Mouse (Mus musculus) heart, embryonic 11.5 days (tissue): Measurements from ENCODE around the gene Fbxo27. TPM values are rescaled to one million over a fixed set of nuclear protein-coding genes. Genes with fewer than 3 reads are reported as not detected.
A peak's percentile ranks its signal among the peaks of the same experiment; 100 is the strongest.

ENCODE experiments used
- ATAC-seq: fragments of 200-750 bp; cut with Nextera tagmentation; replicated peaks from 2 replicates; pipeline ENCODE4 v1.8.0; 2017; ENCODE audit warnings: moderate library complexity; ENCODE audit not compliant: insufficient number of reproducible peaks, low FRiP score, low TSS enrichment
- H3K27ac ChIP-seq: fragments of 300-500 bp; sonication (generic); 2 replicates; pipeline ENCODE4 v1.5.1; 2014; ENCODE audit warnings: mild to moderate bottlenecking, low read depth, low read length
- H3K27me3 ChIP-seq: fragments of 300-500 bp; sonication (generic); 2 replicates; pipeline ENCODE4 v1.6.1; 2014; ENCODE audit warnings: mild to moderate bottlenecking, low read length, mixed read lengths; ENCODE audit not compliant: control insufficient read depth, insufficient read depth
- H3K36me3 ChIP-seq: fragments of 300-500 bp; sonication (generic); 2 replicates; pipeline ENCODE4 v1.6.1; 2014; ENCODE audit warnings: mild to moderate bottlenecking, low read length, moderate library complexity, mixed read lengths; ENCODE audit not compliant: control insufficient read depth, insufficient read depth
- H3K4me1 ChIP-seq: fragments of 300-500 bp; sonication (generic); 2 replicates; pipeline ENCODE4 v1.6.1; 2014; ENCODE audit warnings: low read length; ENCODE audit not compliant: control insufficient read depth, insufficient read depth
- H3K4me2 ChIP-seq: fragments of 300-500 bp; sonication (generic); 2 replicates; pipeline ENCODE4 v1.6.1; 2014; ENCODE audit warnings: mild to moderate bottlenecking, moderate library complexity
- H3K4me3 ChIP-seq: fragments of 300-500 bp; sonication (generic); 2 replicates; pipeline ENCODE4 v1.5.1; 2014; ENCODE audit warnings: low read depth, low read length
- H3K9ac ChIP-seq: fragments of 300-500 bp; sonication (generic); 2 replicates; pipeline ENCODE4 v1.6.1; 2014; ENCODE audit warnings: mild to moderate bottlenecking, low read depth, low read length, moderate library complexity
- H3K9me3 ChIP-seq: fragments of 300-500 bp; sonication (generic); replicated peaks from 2 replicates; pipeline ENCODE4 v1.6.1; 2016; ENCODE audit warnings: low read length; ENCODE audit not compliant: control insufficient read depth
- WGBS: fragments of 180-500 bp; shearing (Covaris S2); extraction: QIAGEN DNeasy Blood & Tissue Kit; methylation state at CpG from one replicate; pipeline ENCODE4 v1.1.7; 2014; ENCODE audit not compliant: insufficient replicate concordance; 5-methylcytosine and 5-hydroxymethylcytosine counted together
- polyA plus RNA-seq: library from polyadenylated mRNA; unstranded; fragments of >200 nt; fragmentation: Nextera tagmentation; extraction: Ambion mirVana; gene quantifications from 2 replicates; pipeline ENCODE4 v1.2.1, GENCODE M21; 2014

Fbxo27 gene
- polyA plus RNA-seq, 1 experiment from 2014 or later: 3.3 TPM

DNA sequence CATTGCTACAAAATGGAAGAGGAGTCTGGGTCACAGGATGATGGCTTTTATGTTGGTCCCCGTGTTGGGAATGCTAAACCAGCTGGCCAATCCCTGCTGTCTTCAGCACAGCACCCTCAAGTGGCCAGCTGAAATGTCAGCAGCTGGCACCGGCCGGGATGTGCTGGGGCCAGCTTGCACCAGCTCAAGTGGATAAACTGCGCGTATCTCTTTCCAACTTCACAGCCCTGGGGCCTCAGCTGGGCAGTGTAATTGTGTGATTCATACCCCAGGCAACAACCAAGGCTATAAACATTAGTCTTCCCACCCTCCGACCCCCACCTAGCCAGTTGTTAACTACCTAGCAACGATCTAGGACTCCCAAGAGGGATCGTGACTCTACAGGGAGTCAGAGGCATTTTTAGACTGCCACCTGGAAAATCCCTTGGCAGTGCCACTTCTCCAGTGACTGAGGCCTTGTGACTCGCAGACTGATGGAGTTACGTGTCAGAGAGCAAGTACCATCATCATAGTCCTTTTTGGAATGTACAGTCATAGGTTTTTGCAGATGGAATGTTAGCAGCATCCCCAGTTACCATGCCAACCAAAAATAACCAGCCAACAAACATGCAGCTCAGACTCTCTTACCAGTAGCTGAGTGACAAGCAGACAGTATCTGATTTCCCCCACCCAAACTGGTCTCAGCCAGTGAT is 35.1 kb downstream of the Fbxo27 start:
- H3K4me3 ChIP-seq: no peak overlapping the region
- H3K9me3 ChIP-seq: peaks cover 8% of the 10 kb centered on the region
- ATAC-seq: no peak
- H3K4me1 ChIP-seq: peaks cover 5% of the 10 kb centered on the region
- H3K36me3 ChIP-seq: peaks cover 7% of the 10 kb centered on the region
- H3K27ac ChIP-seq: no peak overlapping the region
- H3K27me3 ChIP-seq: no peaks in the 10 kb centered on the region
- H3K4me2 ChIP-seq: no peak overlapping the region
- no peak overlapping the region for H3K9ac ChIP-seq
- WGBS: 57% methylated on average over 10 of the region's 10 CpGs

DNA sequence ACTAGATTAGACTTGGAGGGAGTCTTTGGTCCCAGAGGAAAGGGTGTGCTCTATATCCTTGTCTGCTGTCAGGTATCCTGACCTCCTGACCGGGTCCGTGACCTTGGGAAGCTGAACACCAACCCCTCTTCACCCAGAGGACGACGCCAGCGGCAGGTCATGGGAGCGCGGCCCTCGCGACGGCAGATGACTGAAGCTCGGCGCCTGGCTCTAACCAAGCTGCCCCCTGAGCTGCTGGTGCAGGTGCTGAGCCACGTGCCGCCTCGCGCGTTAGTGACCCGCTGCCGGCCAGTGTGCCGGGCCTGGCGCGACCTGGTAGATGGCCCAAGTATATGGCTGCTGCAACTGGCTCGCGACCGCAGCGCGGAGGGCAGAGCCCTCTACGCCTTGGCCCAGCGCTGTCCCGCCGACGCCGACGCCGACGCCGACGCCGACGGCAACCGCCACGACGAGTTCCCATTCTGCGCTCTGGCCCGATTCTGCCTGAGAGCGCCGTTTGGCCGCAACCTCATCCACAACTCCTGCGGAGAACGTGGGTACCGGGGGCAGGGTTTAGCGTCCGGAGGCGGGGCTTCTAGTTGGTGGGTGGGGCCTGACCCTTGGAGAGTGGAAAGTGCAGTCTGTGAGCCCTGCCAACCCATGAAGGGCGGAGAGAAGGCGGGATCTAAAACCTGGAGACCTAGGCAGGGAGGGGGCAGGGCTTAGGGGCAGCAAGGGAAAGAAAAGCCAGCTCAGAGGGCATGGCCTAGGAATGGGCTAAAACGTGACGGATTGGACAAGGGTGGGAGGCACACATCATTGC is 39.9 kb downstream of the Fbxo27 start:
- H3K4me2 ChIP-seq: peak overlapping the region; percentile 81
- 3% methylated on average over 58 of the region's 58 CpGs for WGBS
- H3K4me1 ChIP-seq: peaks cover 5% of the 10 kb centered on the region
- H3K27me3 ChIP-seq: no peaks in the 10 kb centered on the region
- H3K9me3 ChIP-seq: peaks cover 8% of the 10 kb centered on the region
- peaks cover 9% of the 10 kb centered on the region for H3K36me3 ChIP-seq
- peak; percentile 76 for ATAC-seq
- peak overlapping the region; percentile 47 for H3K4me3 ChIP-seq
- no peak overlapping the region for H3K27ac ChIP-seq
- H3K9ac ChIP-seq: peak overlapping the region; percentile 57

DNA sequence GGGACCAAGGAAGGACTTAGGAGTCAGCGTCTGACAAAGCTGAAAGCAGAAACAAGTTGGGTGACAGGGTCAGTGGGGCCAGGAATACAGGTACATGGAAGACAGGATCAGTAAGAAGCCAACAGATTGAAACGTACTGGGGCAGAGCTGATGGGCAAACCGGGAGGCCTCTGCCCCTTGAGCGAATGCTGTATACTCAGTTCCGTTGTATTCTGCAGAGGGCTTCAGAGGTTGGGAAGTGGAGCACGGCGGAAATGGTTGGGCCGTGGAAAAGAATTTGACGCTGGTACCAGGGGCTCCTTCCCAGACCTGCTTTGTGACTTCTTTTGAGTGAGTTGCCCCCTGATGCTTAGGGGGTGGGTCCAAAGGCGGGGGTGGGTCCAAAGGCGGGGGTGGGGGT is 40.6 kb downstream of the Fbxo27 start:
- WGBS: 20% methylated on average over 11 of the region's 11 CpGs
- no peaks in the 10 kb centered on the region for H3K27me3 ChIP-seq
- peaks cover 8% of the 10 kb centered on the region for H3K9me3 ChIP-seq
- H3K4me2 ChIP-seq: peak overlapping the region; percentile 81
- peaks cover 5% of the 10 kb centered on the region for H3K4me1 ChIP-seq
- no peak for ATAC-seq
- peaks cover 15% of the 10 kb centered on the region for H3K36me3 ChIP-seq
- no peak overlapping the region for H3K27ac ChIP-seq
- peak overlapping the region; percentile 47 for H3K4me3 ChIP-seq
- H3K9ac ChIP-seq: 0 out of 2 replicates have a peak overlapping the region, but pooled peaks have one; percentile 36

DNA sequence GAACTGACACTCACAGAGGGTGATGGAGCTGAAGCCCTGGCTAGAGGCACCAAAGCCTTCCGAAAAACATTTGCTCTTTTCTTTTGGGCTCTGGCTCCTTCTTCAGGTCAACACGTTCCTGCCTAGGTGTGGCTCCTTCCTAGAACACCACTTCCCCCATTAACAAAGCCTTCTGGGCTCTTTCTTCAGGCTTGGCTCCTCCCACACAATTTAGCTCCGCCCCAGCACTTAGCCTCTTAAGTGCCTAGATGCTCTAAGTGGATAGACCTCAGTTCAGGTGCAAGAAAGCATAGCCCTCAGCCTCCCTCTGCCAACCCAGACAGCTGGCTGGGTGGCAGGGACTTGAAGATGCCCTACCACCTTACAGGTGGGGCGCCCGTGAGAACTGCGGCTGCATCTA is 43.1 kb downstream of the Fbxo27 start:
- no peak overlapping the region for H3K4me2 ChIP-seq
- 79% methylated on average over 6 of the region's 6 CpGs for WGBS
- H3K9me3 ChIP-seq: peaks cover 8% of the 10 kb centered on the region
- H3K4me3 ChIP-seq: no peak overlapping the region
- H3K27ac ChIP-seq: no peak overlapping the region
- H3K9ac ChIP-seq: no peak overlapping the region
- peaks cover 5% of the 10 kb centered on the region for H3K4me1 ChIP-seq
- H3K27me3 ChIP-seq: no peaks in the 10 kb centered on the region
- no peak for ATAC-seq
- H3K36me3 ChIP-seq: peaks cover 19% of the 10 kb centered on the region

DNA sequence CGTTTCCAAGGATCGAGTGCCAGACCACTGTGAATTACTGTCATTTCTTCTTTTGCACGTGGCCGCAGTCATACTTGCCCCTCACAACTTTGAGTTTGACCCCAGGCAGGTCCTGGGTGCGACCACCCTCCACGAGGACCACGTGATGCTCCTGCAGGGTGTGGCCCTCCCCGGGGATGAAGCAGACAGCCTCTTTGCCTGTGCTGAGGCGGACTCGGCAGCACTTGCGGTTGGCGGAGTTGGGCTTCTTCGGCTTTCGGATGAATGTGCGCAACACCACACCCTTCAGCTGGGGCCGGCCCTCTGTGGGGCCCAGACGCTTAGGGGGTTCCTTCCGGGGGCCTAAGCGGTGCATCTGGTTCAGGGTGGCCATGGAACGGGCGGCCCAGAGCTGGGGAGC is 47.2 kb downstream of the Fbxo27 start:
- Histone ChIP-seq H3K27ac (no peak overlapping the region), H3K9ac (no peak overlapping the region), H3K9me3 (no peaks in the 10 kb centered on the region), H3K36me3 (peaks cover 19% of the 10 kb centered on the region), H3K4me3 (no peak overlapping the region), H3K4me1 (peaks cover 6% of the 10 kb centered on the region; the same call in 1 of the 2 replicates), H3K27me3 (no peaks in the 10 kb centered on the region), H3K4me2 (no peak overlapping the region)
- no peak for ATAC-seq
- 89% methylated on average over 21 of the region's 21 CpGs for WGBS

DNA sequence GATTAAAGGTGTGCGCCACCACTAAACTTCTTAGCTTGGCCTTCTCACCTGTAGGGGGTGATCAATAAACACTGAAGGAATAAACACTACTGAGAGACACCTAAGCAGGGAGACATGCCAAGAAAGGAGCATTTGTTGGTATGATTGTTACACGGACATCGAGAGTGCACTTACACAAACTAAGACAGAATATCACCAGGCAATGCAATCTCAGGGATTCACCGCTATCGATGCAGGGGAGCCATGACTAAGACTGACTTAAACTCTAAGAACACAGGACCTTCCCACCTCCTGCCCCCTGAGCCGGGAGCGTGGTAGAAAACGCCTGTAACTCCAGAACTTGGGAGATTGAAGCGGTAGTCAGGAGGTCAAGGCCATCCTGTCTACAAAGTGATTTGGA is 48.3 kb downstream of the Fbxo27 start:
- Histone ChIP-seq H3K9me3 (no peaks in the 10 kb centered on the region), H3K27me3 (no peaks in the 10 kb centered on the region), H3K4me2 (peak overlapping the region; percentile 80), H3K9ac (peak overlapping the region; percentile 82), H3K36me3 (peaks cover 22% of the 10 kb centered on the region), H3K4me1 (peaks cover 6% of the 10 kb centered on the region; the same call in 1 of the 2 replicates), H3K27ac (no peak overlapping the region), H3K4me3 (peak overlapping the region; percentile 70)
- ATAC-seq: no peak
- WGBS: 33% methylated on average over 9 of the region's 9 CpGs

DNA sequence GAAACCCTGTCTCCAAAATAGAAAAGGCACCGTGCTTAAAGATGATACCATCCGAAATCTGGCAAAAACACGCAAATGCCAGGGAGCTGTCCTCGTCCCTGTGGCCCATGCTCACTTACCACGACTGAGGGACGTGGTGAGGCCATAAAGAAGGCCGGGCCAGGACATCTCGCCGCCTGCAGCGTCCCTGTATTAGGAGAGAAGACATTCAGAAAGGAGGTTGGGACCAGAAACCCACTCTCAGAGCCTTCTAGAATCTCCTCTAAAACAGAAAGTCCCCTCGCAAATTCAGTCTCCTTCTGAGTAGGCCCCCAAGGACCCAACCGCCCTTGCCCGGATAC is 48.7 kb downstream of the Fbxo27 start:
- Histone ChIP-seq H3K27me3 (no peaks in the 10 kb centered on the region), H3K4me1 (peaks cover 6% of the 10 kb centered on the region; the same call in 1 of the 2 replicates), H3K36me3 (peaks cover 21% of the 10 kb centered on the region), H3K9me3 (no peaks in the 10 kb centered on the region), H3K4me2 (peak overlapping the region; percentile 80), H3K27ac (peak overlapping the region; percentile 36; the same call in 1 of the 2 replicates), H3K4me3 (peak overlapping the region; percentile 70), H3K9ac (peak overlapping the region; percentile 82)
- 2% methylated on average over 13 of the region's 13 CpGs for WGBS
- ATAC-seq: no peak

DNA sequence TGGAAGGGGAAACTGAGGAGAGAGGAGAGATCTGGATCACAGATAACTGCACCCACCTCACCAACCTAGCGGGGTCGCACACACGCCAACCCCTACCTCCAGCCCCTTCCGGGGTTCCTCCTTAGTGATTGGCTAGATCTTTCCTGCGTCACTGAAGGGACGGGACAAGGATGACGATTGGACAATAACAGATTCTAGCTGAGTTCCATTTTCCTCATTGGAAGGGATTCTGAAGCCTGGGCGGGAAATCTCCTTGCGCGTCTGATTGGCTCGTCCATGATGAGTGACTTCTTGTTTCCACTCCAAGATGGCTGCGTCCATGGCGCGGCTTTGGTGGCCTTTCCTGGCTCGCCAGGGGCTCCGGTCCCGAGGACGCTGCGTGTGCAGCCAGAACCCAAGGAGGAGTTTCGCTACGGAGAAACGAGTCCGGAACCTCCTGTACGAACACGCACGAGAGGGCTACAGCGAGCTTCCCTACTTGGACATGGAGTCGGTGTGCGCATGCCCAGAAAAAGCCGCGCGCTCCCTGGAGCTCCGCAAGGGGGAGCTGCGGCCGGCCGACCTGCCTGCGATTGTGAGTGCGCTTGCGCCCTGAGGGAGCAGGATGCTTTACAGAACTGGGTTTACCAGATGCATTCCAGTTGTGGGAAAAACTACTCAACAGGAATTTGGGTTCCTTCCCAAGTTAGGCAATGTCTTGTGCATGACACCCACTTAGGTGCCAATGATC is 49.2 kb downstream of the Fbxo27 start, which contains the start of the genes Mrps12 and Sars2:
Mrps12 (minus strand) TSS at position 112 of the 730 bp plus-strand sequence.
Sars2 (plus strand) TSS at position 284 of the 730 bp plus-strand sequence.
- under 1% methylated on average over 39 of the region's 39 CpGs for WGBS
- Histone ChIP-seq H3K9ac (peak within 1 kb of the TSS; percentile 82), H3K27me3 (no peaks in the 10 kb centered on the region), H3K9me3 (no peaks in the 10 kb centered on the region), H3K36me3 (peaks cover 20% of the 10 kb centered on the region), H3K4me2 (peak within 1 kb of the TSS; percentile 80), H3K4me3 (peak within 1 kb of the TSS; percentile 70), H3K27ac (peak within 1 kb of the TSS; percentile 85), H3K4me1 (peaks cover 6% of the 10 kb centered on the region; the same call in 1 of the 2 replicates)
- peak; percentile 96 for ATAC-seq
